Mouse (Mus musculus) left cerebral cortex, postnatal 14 days (tissue): ENCODE results near the gene Afap1. TPM values are rescaled to one million over a fixed set of nuclear protein-coding genes. Genes with fewer than 3 reads are reported as not detected.

Source experiments
- DNase-seq, 2 experiments: peaks; one replicate each; pipeline ENCODE4 v3.0.0; 2021 to 2022; ENCODE audit warnings: low spot score in 2 of 2, mixed read lengths in 1 of 2
- intact Hi-C: fragments of 180-260 bp; cut with DNase I; formaldehyde crosslinking; loops from one replicate; pipeline ENCODE4 v1.15.1; 2025
- total RNA-seq, 2 experiments: library from RNA; stranded (reverse); gene quantifications; 2 replicates each; pipeline ENCODE4 v1.2.3; 2021

Afap1 gene
- total RNA-seq, 2 experiments from 2014 or later: 66.8 to 71.6 TPM

GRCm38 (mm10) chr5:35960168-35960567, 67.0 kb downstream of the Afap1 start:
- intact Hi-C loops: no loop called here
- DNase-seq: no peak

- intact Hi-C loops: no loop called here
Observed at GRCm38 (mm10) chr5:35961271-35961670, 68.2 kb downstream of the Afap1 start.

GRCm38 (mm10) chr5:35963635-35964034, 70.5 kb downstream of the Afap1 start:
- DNase-seq: no peak
- intact Hi-C loops: no loop called here

More at GRCm38 (mm10) chr5:35961271-35961670, 68.2 kb downstream of the Afap1 start:
- DNase-seq: no peak

DNA sequence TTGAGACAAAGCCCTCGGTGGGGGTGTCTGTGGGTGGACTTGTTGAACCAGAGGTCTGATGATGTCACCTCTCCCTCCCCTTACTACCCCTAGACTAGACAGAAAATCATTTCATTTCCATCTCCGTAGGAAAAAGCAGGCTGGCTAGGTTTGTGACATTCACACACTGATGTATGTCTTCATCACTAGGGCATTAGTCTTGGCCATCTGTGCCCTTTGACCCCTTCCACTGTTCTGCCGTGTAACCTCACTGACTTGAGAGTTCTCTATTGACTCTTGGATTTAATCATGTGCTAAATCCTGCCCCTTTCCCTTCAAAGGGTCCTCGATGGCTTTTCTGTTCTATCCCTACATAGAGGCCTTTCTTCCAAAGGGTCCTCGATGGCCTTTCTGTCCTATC, 71.9 kb downstream of the Afap1 start:
- intact Hi-C loops: no loop called here
- no peak for DNase-seq

- intact Hi-C loops: no loop called here
- DNase-seq: no peak
Observed at GRCm38 (mm10) chr5:35969857-35970256, 76.7 kb downstream of the Afap1 start.

DNA sequence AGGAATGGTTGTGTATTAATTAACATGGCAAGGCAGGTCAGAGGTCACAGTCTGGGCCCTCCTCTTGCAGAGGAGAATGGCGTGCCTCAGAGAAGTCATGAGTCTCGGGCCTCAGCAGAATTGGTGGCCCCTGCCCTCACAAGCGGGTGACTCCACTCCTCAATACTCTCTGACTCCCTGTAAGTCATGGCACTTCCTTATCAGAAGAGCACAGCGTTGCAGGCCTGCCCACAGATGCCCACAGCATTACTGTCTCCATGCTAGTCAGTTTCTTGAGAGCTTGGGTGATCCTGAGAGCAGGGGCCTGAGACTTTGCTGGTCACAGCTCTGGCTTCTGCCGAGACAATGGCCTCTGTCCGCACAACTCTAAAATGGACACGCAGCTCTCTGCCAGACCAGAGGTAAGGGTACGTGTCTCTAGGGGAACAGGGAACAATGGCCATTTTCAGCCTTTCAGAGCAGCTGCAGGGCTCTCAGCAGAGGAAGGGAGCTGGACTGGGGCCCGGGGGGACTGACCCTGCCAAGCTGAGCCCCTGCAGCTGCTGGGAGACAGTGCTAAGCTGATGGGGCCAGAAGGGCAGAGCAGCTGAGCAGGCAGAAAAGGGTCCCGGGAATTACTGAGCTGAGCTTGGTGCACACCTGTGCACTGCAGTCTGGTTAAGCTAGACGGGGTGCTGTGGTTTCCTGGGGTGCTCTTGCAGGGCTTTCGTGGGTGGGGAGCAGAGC, 77.4 kb downstream of the Afap1 start:
- DNase-seq: peak in 1 of 2 experiments; percentile 25
- intact Hi-C loops: no loop called here

- peak; percentile 38 to 67 for DNase-seq
- intact Hi-C loops: no loop called here
Observed at GRCm38 (mm10) chr5:35971841-35972578, 78.9 kb downstream of the Afap1 start.

DNA sequence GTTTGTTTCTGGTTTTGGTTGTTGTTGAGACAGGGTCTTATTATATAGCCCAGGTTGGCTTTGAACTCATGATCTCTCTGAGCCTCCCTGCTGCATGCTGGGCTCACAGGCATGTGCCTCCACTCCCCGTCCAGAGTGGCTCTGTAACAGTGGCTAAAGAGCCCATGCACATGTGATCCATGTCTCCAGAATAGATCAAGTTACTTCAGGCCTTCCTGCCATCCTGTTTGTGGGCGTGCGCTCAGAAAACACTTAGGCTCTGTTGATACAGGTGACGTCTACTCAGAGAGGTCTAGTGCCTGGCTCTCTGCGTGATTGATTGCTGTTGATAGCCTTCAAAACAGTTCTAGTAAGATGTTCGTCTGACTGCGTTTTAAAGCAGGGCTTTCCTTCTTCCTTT, 79.6 kb downstream of the Afap1 start:
- intact Hi-C loops: no loop called here
- DNase-seq: no peak

DNA sequence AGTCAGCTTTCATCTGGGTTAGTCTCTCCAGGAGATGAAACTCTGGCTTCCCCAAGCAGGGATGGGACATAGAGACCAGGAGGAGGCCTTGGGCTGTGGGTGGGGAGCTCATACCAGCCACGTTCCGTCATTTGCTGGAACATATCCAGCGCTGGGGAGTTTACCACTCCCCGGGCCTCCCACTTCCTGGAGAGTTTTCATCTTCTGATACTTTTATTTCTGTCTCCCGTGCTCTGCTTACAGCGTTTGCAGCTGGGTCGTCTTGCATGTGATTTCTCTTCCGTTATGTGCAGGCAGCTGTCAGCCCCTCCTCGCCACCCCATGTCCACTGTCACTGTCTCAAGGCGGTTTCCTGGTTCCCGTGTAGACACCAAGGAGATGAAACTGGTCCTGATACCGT, 80.7 kb downstream of the Afap1 start:
- DNase-seq: peak; percentile 61 to 65
- intact Hi-C loops: loop anchor here (2.0 kb wide), 1 partner anchor 85 kb away; no protein-coding TSS in a partner anchor

- intact Hi-C loops: loop anchor here (2.0 kb wide), 1 partner anchor 85 kb away; no protein-coding TSS in a partner anchor
- no peak for DNase-seq
Observed at GRCm38 (mm10) chr5:35974265-35974664, 81.1 kb downstream of the Afap1 start.

GRCm38 (mm10) chr5:35975681-35976080, 82.6 kb downstream of the Afap1 start:
- intact Hi-C loops: loop anchor here (1.0 to 2.0 kb wide), 2 partner anchors 87 to 105 kb away; no protein-coding TSS in a partner anchor
- peak; percentile 48 to 55 for DNase-seq

GRCm38 (mm10) chr5:35980542-35980941, 87.4 kb downstream of the Afap1 start:
- DNase-seq: no peak
- intact Hi-C loops: loop anchor here (10.0 kb wide), 1 partner anchor 764 kb away; the partner anchor contains the start of gene Bloc1s4

DNA sequence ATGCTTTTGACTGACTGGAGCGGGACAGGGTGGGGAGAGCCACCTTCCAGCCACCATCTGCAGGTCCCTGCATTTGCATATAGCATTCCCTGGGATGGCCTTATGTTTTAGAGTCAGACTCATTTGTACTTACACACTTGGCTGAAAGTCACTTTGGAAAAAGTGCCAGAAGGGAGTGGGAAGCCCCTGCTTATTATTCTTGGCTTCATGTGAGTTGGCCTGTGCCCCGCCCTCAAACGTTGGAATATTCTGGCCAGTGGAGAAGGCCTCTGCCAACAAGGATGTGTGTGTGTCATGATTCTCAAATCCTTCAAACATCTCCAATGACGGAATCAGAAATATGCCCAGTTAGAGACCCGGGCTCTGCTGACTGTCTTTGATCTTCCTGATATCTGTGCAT, 88.2 kb downstream of the Afap1 start:
- DNase-seq: no peak
- intact Hi-C loops: loop anchor here (10.0 kb wide), 1 partner anchor 763 kb away; the partner anchor contains the start of gene Bloc1s4

- peak; percentile 84 to 91 for DNase-seq
- intact Hi-C loops: loop anchor here (10.0 kb wide), 1 partner anchor 763 kb away; the partner anchor contains the start of gene Bloc1s4
Observed at GRCm38 (mm10) chr5:35981976-35982375, 88.9 kb downstream of the Afap1 start.

GRCm38 (mm10) chr5:35985611-35986010, 92.5 kb downstream of the Afap1 start:
- DNase-seq: peak; percentile 66 to 70
- intact Hi-C loops: loop anchor here (2.0 to 10.0 kb wide), 2 partner anchors 413 to 759 kb away; partner anchors contain the start of genes Bloc1s4 and Sorcs2

- intact Hi-C loops: loop anchor here (10.0 kb wide), 1 partner anchor 757 kb away; the partner anchor contains the start of gene Bloc1s4
- DNase-seq: no peak
Observed at GRCm38 (mm10) chr5:35988085-35988484, 95.0 kb downstream of the Afap1 start.

DNA sequence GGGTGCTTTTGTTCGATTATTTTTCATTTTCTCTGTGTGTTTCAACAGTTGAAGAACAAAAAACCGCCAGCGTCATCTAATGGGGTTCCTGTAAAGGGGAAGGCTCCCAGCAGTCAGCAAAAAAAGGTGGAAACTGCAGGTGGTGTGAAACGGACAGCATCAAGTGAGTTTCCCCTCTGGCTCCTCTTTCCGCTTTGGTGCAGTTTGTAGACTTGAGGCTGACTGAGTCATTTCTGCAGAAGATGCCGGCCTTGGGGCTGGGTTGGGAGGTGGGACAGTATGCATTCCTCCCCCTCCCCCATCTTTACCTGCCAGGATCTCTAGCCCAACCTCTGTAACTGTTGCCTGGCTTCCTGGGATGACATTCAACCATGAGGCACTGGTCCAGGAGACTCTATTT, 96.4 kb downstream of the Afap1 start:
- DNase-seq: no peak
- intact Hi-C loops: loop anchor here (10.0 kb wide), 1 partner anchor 755 kb away; the partner anchor contains the start of gene Bloc1s4

- no peak for DNase-seq
- intact Hi-C loops: loop anchor here (10.0 kb wide), 1 partner anchor 755 kb away; the partner anchor contains the start of gene Bloc1s4
Observed at GRCm38 (mm10) chr5:35989986-35990735, 97.0 kb downstream of the Afap1 start.

DNA sequence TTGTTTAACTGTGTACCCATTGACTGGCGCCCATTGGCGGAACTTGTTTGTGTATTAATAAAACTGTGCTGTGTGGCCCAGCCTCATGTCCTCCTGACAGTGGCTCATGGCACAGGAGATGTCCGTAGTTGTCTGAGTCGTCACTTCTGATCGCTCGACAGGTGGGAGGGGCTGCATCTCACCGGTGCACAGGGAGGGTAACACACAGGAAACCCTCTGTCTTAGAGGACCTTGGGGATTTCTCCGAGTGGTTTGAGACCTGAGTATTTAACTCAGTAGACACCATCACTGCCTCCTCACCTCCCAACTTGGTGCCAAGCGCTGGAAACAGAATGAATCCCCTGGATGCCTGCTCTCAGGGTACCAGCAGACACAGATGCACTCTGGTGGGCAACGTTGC, 110.7 kb downstream of the Afap1 start:
- intact Hi-C loops: no loop called here
- no peak for DNase-seq
